Mouse (Mus musculus) liver, postnatal 0 days (tissue): Measurements from ENCODE around the gene Asxl2. TPM values are rescaled to one million over a fixed set of nuclear protein-coding genes. Genes with fewer than 3 reads are reported as not detected.

Experiments used
- ATAC-seq: fragments of 200-750 bp; cut with Nextera tagmentation; 2 replicates; pipeline ENCODE4 v1.8.0; 2017; ENCODE audit warnings: mild to moderate bottlenecking, moderate library complexity
- DNase-seq: peaks from one replicate; pipeline ENCODE4 v3.0.0-alpha.2; 2016
- H3K27ac ChIP-seq: fragments of 300-500 bp; sonication (generic); 2 replicates; pipeline ENCODE4 v1.5.1; 2014; ENCODE audit warnings: antibody characterized with exemption, moderate library complexity, mild to moderate bottlenecking, low read depth
- H3K27me3 ChIP-seq: fragments of 300-500 bp; sonication (generic); 2 replicates; pipeline ENCODE4 v1.6.1; 2014; ENCODE audit warnings: low read length, control low read depth, mixed read lengths; ENCODE audit not compliant: insufficient read depth
- H3K36me3 ChIP-seq: fragments of 300-500 bp; sonication (generic); replicated peaks from 2 replicates; pipeline ENCODE4 v1.6.1; 2014; ENCODE audit warnings: mild to moderate bottlenecking, control low read depth, low read length, moderate library complexity, mixed read lengths; ENCODE audit not compliant: insufficient read depth
- H3K4me1 ChIP-seq: fragments of 300-500 bp; sonication (generic); 2 replicates; pipeline ENCODE4 v1.6.1; 2014; ENCODE audit warnings: antibody characterized with exemption, mild to moderate bottlenecking, control low read depth; ENCODE audit not compliant: insufficient read depth
- H3K4me2 ChIP-seq: fragments of 300-500 bp; sonication (generic); 2 replicates; pipeline ENCODE4 v1.6.1; 2014; ENCODE audit warnings: low read depth, mild to moderate bottlenecking, low read length, moderate library complexity, mixed read lengths
- H3K4me3 ChIP-seq: fragments of 300-500 bp; sonication (generic); 2 replicates; pipeline ENCODE4 v1.5.1; 2014; ENCODE audit warnings: low read depth, low read length
- H3K9ac ChIP-seq: fragments of 300-500 bp; sonication (generic); replicated peaks from 2 replicates; pipeline ENCODE4 v1.6.1; 2014; ENCODE audit warnings: mild to moderate bottlenecking, moderate library complexity
- H3K9me3 ChIP-seq: fragments of 300-500 bp; sonication (generic); 2 replicates; pipeline ENCODE4 v1.6.1; 2016; ENCODE audit warnings: mild to moderate bottlenecking, control low read depth, low read length, mixed read lengths
- CTCF ChIP-seq: sonication (generic); IDR thresholded peaks from 2 replicates; pipeline ENCODE4 v1.5.1; 2016; ENCODE audit warnings: antibody characterized with exemption, low read depth
- EP300 ChIP-seq: IDR thresholded peaks from 2 replicates; pipeline ENCODE4 v1.6.1; 2016; ENCODE audit warnings: antibody characterized with exemption, low read depth, mild to moderate bottlenecking
- WGBS: fragments of 180-500 bp; shearing (Covaris S2); extraction: QIAGEN DNeasy Blood & Tissue Kit; methylation state at CpG from one replicate; pipeline ENCODE4 v1.1.7; 2014; ENCODE audit not compliant: insufficient replicate concordance; 5-methylcytosine and 5-hydroxymethylcytosine counted together
- polyA plus RNA-seq: library from polyadenylated mRNA; unstranded; fragments of >200 nt; fragmentation: Nextera tagmentation; extraction: Ambion mirVana; gene quantifications from 2 replicates; pipeline ENCODE4 v1.2.1, GENCODE M21; 2015

The Asxl2 gene
- polyA plus RNA-seq: 4.3 and 5.1 TPM in 2 replicates

DNA sequence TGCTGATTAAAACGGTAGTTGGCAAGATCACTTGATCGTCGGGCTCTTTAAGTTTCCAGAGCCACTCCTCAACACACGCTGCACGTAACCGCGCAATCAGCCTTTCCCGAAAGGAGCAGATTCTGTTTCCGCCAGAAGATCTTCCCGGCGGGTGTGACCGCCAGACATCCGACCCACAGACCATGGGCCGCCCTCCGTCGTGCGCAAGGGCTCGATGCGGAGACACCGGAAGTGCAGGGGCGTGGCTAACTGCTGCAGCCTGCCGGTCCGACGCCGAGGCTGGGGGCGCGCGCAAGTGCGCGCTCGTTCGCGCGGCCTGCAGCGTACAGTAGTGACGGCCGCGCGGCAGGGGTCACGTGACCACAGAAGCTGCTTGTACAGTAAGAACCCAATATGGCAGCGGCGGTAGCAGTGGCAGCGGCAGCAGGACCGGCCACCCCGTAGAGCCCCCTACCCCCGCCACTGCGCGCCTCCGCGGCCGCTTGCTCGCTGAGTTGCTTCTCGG, at the start of gene Asxl2:
Asxl2 (plus strand) TSS at position 328 of the 505 bp plus-strand sequence.
- peak within 1 kb of the TSS; percentile 96 for H3K9ac ChIP-seq
- DNase-seq: peak; percentile 100
- TF ChIP-seq CTCF: no peak
- TF ChIP-seq EP300: peak; percentile 58; the same call in 1 of the 2 replicates
- H3K4me1 ChIP-seq: peaks cover 14% of the 10 kb centered on the region
- H3K9me3 ChIP-seq: no peaks in the 10 kb centered on the region
- under 1% methylated on average over 53 of the region's 53 CpGs for WGBS
- no peaks in the 10 kb centered on the region for H3K27me3 ChIP-seq
- peak; percentile 93 for ATAC-seq
- peak within 1 kb of the TSS; percentile 87 for H3K4me3 ChIP-seq
- H3K36me3 ChIP-seq: no peaks in the 10 kb centered on the region
- H3K4me2 ChIP-seq: peak within 1 kb of the TSS; percentile 74
- peak within 1 kb of the TSS; percentile 97 for H3K27ac ChIP-seq

- H3K4me3 ChIP-seq: no peak overlapping the region
- DNase-seq: no peak
- 32% methylated on average over 3 of the region's 3 CpGs for WGBS
- H3K27ac ChIP-seq: no peak overlapping the region
- H3K9me3 ChIP-seq: no peaks in the 10 kb centered on the region
- H3K27me3 ChIP-seq: no peaks in the 10 kb centered on the region
- peak; percentile 47 for TF ChIP-seq CTCF
- TF ChIP-seq EP300: no peak
- H3K4me2 ChIP-seq: no peak overlapping the region
- no peaks in the 10 kb centered on the region for H3K36me3 ChIP-seq
- H3K9ac ChIP-seq: no peak overlapping the region
- no peaks in the 10 kb centered on the region for H3K4me1 ChIP-seq
- no peak for ATAC-seq
Measured at GRCm38 (mm10) chr12:3377190-3377589, 49.5 kb upstream of the Asxl2 start.

GRCm38 (mm10) chr12:3377755-3378154, 48.9 kb upstream of the Asxl2 start:
- TF ChIP-seq EP300 (no peak), CTCF (no peak)
- ATAC-seq: no peak
- H3K36me3 ChIP-seq: no peaks in the 10 kb centered on the region
- H3K9me3 ChIP-seq: no peaks in the 10 kb centered on the region
- DNase-seq: no peak
- H3K4me3 ChIP-seq: no peak overlapping the region
- no peak overlapping the region for H3K9ac ChIP-seq
- H3K4me1 ChIP-seq: no peaks in the 10 kb centered on the region
- no peak overlapping the region for H3K4me2 ChIP-seq
- 69% methylated on average over 5 of the region's 5 CpGs for WGBS
- H3K27ac ChIP-seq: no peak overlapping the region
- H3K27me3 ChIP-seq: no peaks in the 10 kb centered on the region

DNA sequence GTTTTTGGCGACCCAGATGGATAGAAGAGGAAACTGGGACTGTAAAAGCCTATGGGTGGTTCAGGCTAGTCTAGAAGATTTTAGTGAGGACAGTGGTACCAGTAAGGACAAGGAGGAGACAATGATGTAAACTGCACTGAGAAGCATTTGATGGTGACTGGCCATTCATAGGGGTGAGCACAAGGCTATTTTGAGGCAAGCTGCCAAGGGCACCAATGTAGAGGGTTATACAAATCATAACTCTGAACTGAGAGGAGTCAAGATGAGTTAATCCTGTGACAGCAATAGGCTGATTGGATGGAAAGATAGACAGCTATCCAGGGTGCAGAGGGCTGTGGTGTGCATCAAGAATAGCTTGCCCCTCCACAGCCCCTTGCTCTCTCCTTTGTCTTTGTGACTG, 41.8 kb upstream of the Asxl2 start:
- H3K36me3 ChIP-seq: no peaks in the 10 kb centered on the region
- no peaks in the 10 kb centered on the region for H3K4me1 ChIP-seq
- no peak for DNase-seq
- no peak overlapping the region for H3K4me3 ChIP-seq
- H3K9ac ChIP-seq: no peak overlapping the region
- 58% methylated on average over 1 of the region's 1 CpGs for WGBS
- H3K4me2 ChIP-seq: no peak overlapping the region
- no peak overlapping the region for H3K27ac ChIP-seq
- ATAC-seq: no peak
- H3K9me3 ChIP-seq: no peaks in the 10 kb centered on the region
- H3K27me3 ChIP-seq: no peaks in the 10 kb centered on the region
- TF ChIP-seq CTCF (no peak), EP300 (no peak)

DNA sequence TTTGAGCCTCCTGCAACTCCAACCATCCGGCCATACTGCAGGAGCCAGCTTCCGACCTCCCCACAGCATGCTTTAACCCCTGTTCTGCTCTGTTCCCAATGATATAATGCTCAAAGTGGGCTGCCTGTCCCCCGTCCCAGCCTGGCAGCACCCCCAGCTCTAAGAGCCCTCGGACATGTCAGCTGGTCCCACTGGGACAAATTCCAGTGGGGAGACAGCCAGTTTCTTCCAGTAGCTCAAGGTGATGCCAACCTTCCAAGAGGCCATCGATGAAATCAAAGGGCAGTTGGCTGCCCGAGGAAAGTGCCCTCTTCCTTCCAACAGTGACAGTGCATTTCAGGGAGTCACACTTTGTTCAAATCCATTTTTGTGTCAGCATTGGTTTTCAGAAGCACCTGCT, 41.4 kb upstream of the Asxl2 start:
- no peak overlapping the region for H3K9ac ChIP-seq
- DNase-seq (no peak), ATAC-seq (no peak)
- H3K4me2 ChIP-seq: no peak overlapping the region
- H3K9me3 ChIP-seq: no peaks in the 10 kb centered on the region
- no peaks in the 10 kb centered on the region for H3K27me3 ChIP-seq
- H3K36me3 ChIP-seq: no peaks in the 10 kb centered on the region
- TF ChIP-seq CTCF (no peak), EP300 (no peak)
- 65% methylated on average over 6 of the region's 6 CpGs for WGBS
- no peak overlapping the region for H3K27ac ChIP-seq
- no peaks in the 10 kb centered on the region for H3K4me1 ChIP-seq
- H3K4me3 ChIP-seq: no peak overlapping the region

DNA sequence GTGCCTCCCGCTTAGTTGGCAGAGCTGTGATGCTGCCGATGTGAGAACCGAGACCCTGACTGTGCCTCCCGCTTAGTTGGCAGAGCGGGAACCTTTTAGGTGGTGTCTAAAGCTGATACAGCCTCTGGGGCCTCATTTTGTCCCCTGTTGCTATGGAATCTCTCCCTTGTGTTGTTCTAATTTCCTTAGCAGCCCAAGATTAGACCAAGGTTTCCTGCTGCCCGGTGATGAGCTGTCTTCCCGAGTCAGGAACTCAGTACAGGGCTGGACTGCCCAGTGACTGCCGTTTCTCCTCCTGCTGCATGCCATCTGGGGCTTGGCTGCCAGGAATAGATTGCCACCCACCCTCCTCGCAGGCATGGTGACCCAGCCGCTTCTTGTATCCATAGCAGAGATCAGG, 40.7 kb upstream of the Asxl2 start:
- 57% methylated on average over 10 of the region's 10 CpGs for WGBS
- Histone ChIP-seq H3K9ac (no peak overlapping the region), H3K4me2 (no peak overlapping the region), H3K27ac (no peak overlapping the region), H3K4me3 (no peak overlapping the region), H3K27me3 (no peaks in the 10 kb centered on the region), H3K9me3 (no peaks in the 10 kb centered on the region), H3K36me3 (no peaks in the 10 kb centered on the region), H3K4me1 (no peaks in the 10 kb centered on the region)
- ATAC-seq (peak; percentile 47; the same call in 1 of the 2 replicates), DNase-seq (no peak)
- TF ChIP-seq CTCF: no peak
- TF ChIP-seq EP300: no peak

GRCm38 (mm10) chr12:3387891-3388290, 38.8 kb upstream of the Asxl2 start:
- ATAC-seq (no peak), DNase-seq (no peak)
- TF ChIP-seq EP300 (no peak), CTCF (no peak)
- no peaks in the 10 kb centered on the region for H3K36me3 ChIP-seq
- no peaks in the 10 kb centered on the region for H3K4me1 ChIP-seq
- H3K4me3 ChIP-seq: no peak overlapping the region
- no peak overlapping the region for H3K9ac ChIP-seq
- WGBS: 86% methylated on average over 16 of the region's 16 CpGs
- H3K9me3 ChIP-seq: no peaks in the 10 kb centered on the region
- no peak overlapping the region for H3K27ac ChIP-seq
- H3K27me3 ChIP-seq: no peaks in the 10 kb centered on the region
- no peak overlapping the region for H3K4me2 ChIP-seq
